Mouse (Mus musculus): ENCODE data around the gene Acadm.

GRCm38 (mm10) chr3:153973949-153974760 is 29.7 kb upstream of the Acadm start:
- no peak for TF ChIP-seq CTCF (IDR thresholded peaks at IDR 0.05; ENCODE audit: low read depth)
- TF ChIP-seq EP300 (IDR thresholded peaks at IDR 0.05; ENCODE audit: low read depth): no peak

Measured in liver, embryonic 14.5 days (tissue).